Mouse (Mus musculus) kidney, postnatal 36 days (tissue): ENCODE data around the gene Tbc1d17.

ENCODE experiments used
- DNase-seq, 2 experiments: peaks; one replicate each; pipeline ENCODE4 v3.0.0; 2021 to 2022; ENCODE audit warnings: mixed read lengths in 2 of 2

Tbc1d17 gene

DNA sequence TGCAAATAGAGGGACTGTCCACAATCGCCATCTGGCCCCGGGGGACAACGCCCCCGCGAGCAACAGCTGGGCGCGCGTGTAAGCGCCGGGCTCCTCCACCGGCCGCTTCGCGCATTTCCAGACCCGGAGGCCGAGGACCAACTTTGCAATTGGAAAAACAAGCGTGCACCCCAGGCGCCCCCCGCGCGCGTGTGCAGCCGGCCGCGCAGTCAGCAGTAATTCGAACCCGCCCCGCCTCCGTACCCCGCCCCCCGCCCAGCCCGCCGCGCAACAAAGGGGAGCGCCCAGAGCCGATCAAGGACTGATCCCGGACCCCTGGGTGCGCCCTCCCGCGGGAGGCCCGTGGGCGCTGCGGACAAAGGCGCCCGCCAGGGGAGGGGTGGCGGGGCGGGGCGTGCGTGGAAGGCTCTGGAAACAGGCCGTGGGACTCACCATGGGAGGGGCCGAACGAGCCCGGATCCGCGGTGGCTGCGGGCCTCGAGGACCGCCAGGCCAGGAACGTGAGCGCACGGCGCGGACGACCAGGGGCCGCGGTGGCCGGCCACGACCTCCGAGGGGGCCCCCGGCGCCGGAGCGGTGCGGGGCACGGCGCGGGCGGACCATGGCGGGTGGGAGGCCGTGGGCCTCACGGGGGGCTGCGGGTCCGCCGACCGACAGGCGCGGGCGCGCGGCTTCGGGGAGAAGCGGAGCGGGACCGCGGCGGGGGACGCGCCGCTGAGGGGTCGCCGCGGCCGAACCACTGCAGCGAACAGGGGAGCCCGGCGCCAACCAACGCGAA, 20.2 kb upstream of the Tbc1d17 start:
- peak; percentile 62 to 83 for DNase-seq

DNA sequence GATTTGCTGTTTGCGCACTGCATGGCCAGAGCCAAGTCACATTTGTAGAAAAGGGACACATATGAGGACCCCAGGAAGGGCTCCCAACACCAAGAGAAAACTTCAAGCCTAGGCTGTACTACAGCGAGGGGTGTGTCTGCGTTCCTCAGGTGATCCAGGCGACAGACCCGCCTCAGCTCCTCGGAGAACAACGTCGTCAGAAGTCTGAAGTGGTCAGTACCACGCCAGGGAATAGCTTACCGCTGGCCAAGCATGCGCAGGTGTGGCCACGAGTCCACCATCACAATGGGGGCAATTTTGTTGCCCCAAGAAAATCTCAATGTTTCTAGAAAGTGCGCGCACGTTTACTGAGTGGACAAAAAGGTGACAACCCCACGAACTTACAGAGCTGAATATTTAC, 19.6 kb upstream of the Tbc1d17 start:
- peak; percentile 44 to 54 for DNase-seq

DNA sequence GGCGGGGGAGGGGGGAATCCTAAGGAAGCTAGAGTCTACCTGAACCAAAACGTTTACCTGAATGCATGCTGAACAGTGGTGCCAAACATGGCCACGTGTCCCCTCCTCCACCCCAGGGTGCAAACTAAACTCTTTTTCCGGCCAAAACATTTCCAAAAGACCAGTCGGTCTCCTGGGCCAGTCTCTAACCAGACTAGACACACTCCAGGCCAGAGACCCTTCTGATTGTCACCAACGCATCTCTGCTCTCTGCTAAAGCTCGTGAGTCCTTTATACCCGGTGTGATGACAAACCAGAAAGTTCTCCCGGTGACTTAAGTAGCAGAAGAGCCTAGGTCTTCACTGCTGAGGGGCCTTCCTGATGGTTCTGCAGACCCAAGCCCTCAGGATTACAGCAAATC, 18.9 kb upstream of the Tbc1d17 start:
- no peak for DNase-seq

DNA sequence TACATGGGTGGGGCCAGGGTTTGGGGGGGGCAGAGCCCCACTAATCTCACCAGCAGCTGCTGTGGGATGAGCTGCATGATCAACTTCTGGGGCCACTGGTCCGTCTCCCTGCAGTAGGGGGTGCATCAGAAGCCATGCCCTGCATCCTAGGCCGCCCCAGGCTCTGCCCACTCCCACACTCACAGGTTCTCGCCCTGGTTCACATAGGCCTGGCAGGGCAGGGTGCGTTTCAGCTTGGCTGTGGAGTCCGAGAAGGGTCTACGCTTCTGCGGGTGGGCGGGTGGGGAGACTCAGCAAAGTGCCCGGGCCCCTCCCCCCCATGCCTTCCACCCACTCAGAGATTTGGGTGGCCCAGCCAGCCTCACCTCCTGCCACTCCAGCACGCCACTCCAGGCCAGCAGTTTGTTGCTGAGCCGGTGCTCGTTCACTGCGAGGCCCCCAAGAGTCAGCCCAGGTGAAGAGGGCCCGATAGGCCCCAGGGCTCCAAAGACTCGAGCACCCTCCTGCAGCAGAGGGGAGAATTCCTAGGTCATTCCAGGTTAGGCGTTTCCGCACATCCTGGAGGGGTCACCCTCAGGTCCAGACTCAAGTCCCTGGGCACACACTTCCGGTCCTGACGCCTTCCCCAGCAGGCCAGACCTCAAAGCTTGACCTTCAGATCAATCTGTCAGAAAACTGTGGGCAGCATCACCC, 18.3 kb upstream of the Tbc1d17 start:
- DNase-seq: no peak

DNA sequence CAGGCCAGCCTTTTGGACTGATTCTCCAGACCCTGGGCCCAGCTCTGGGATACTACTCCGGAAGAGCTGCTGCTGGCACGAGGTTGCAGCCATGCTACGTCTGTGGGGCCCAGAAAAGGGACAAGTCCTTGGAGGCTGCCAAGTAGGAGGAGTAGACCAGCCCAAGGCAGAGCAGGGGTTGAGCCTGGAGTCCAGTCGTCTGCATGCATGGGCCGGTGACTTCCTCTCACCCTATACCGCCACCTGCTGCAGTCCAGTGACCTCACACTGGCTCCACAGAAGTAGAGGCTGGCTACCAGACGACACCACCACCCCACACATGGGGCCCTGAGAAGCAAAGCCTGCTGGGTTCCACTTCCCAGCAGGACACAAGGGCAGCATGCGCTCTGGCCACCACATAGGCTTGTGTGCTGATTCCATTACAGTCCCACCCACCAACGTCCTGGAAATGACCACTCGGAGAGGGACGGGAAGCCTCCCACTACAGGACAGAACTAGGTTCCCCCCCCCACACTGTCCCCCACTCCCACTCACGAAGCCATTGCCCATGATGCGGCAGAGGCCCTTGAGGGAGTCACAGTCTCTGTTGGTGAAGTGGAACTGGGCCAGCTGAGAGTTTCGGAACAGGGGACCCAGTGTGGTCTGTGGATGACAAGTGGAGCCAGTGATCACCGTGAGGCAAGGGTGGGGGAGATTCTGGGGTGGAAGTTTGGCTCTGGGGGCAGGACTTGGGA, 17.6 kb upstream of the Tbc1d17 start:
- peak; percentile 72 to 75 for DNase-seq

DNA sequence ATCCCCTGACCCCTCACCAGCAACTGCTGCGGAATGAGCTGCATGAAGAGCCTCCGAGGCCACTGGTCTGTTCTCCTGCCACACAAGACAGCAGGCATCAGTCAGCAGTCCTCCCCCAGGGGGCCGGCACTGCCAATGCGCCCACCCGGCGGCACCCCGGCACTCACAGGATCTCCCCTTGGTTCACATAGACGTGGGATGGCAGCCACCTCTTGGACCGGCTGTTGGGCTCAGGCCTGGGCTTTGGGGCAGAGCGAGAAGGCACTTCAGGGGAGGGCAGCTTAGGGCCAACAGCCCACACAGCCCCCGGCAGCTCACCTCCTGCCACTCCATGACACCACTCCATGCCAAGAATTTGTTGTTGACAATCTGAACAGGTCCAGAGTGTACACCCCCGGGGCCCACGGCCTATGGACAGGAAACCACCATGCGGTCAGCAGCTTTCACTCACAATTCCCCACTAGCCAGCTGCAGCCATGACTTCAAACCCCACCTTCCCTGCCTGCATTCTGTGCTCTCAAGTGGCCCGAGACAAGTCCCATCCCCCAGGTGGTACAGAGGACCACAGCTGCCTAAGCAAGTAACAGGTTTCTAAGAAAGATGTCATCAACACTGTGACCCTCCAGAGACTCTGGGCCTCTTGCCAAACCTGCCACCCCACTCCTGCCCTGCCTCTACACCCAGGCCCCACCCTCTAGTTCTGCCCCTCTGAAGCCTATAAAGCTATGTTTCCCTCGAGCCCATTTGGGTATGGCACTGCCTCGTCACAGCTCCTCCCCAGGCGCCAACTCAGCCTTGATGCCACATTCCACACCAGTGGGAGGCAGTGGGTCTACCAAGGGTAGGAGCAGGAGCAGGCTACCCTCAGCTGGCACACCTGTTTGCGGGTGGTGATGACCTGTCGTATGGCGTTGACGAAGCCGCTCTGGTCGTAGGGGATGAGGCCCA, 16.0 kb upstream of the Tbc1d17 start:
- DNase-seq: no peak

DNA sequence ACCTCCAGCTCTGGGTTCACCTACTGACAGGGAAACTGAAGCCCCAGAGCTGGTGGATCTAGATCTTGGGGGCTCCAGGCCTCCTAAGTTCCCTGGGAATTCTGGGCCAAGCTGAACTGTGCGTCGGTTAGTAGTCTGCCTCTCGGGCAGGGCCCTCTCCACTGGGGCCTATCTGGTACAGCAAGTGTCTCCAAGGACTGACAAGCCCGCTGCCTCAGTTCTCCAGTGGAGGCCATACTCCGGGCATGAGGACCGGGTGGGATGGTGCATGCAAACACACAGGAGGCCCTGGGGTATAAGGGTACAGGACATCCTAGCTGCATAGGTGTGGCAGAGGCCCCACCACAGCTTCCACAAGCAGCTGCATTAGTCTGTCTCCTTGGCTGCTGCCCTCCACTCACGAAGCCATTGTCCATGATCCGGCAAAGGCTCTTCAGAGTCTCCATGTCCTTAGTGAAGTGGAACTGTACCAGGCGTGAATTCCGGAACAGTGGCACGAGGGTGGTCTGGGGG, 15.2 kb upstream of the Tbc1d17 start:
- no peak for DNase-seq

DNA sequence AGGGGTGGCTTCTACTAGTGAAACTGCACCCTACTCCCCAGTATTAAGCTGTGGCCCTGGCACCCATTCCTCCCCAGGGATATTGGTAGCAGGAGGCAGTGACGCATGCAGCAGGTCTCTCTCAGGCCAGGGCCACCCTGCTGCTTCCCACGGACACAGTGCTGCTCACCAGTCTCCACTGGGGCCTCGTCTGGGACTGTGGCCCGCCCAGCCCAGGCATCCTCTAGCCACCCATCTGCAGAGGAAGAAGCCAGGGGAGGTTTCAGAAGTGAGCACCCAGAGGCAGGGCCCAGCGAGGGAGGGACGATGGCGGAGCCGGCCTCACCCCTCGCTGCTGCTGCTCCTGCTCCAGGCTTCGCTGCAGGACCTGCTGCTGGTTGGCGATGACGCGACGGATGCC, 14.3 kb upstream of the Tbc1d17 start:
- no peak for DNase-seq

DNA sequence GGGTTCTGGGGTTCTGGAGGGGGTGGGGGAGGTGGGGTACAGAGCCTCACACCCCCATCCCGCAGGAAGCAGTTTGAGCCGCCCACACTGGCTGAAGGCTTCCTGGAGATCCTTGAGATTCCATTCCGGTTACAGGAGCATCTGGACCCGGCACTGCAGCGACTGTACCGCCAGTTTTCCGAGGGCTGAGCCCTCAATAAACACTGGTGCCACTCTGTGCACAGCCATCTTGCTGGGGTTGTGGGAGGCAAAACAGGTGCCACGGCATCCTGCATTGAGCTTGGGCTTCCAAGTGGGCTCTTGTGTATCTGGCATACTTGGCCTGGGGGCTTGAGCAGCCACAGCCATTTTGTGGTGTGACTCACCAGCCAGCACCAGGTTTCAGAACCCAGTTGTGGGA, 13.6 kb upstream of the Tbc1d17 start:
- no peak for DNase-seq

DNA sequence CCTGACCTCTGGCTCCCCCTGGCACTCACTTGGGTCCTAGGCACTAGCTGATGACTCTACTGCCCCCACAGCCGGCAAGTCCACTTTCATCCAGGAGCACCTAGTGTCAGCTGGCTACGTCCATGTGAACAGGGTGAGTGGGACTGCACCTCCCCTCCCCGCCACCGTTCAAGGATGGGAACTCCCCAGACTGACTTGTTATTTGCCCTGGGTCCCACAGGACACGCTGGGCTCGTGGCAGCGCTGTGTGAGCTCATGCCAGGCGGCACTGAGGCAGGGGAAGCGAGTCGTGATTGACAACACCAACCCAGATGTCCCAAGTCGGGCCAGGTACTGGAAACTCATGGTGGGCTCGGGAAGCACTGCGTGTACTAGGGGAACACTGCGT, 12.5 kb upstream of the Tbc1d17 start:
- DNase-seq: no peak

DNA sequence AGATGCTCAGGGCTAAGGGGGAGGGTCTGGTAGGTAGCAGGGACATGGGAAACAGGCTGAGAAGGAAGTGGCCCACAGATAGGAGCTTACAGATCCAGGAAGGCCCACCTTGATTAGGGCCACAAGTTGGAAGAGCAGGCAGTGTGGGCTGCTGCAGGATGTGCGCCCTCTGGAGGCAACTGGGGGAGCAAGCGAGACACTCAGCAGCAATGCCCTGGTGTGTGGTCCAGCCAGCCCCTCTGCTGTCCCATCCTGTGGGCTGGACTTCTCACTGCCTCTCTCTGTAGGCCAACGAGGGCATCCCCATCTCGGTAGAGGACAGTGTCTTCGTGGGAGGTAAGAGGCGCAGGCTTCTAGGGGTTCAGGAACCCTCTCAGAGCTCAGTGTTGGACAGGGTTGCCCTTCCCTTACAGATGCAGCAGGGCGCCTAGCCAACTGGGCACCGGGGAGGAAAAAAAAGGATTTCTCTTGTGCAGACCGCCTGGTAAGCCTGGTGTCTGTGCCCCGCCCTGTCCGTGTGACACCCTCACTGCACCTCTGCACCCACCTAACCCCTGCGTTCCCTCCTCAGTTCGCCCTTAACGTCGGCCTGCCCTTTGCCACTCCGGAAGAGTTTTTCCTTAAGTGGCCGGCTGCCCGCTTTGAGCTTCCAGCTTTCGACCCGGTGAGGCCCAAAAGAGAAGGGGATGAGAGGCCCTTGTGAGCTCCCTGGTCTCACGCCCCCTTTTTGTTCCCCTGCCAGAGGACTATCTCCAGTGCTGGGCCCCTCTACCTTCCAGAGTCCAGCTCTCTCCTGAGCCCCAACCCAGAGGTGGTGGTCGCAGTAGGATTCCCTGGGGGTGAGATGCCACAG, 11.9 kb upstream of the Tbc1d17 start:
- DNase-seq: peak; percentile 54 to 87

DNA sequence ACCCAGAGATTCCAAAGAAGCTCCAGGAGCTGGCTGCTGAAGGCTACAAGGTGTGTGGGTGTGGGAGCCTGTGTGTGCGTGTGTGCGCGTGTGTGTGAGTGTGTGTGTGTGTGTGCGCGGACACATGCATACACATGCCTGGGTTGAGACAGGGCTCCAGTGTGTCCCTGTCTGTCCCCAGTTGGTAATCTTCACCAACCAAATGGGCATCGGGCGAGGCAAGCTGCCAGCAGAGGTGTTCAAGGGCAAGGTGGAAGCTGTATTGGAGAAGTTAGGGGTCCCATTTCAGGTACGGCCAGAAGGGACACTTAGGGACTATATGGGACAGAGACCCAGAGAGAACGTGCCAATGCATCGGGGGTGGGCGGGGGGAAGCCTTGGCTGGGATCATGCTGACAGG, 11.0 kb upstream of the Tbc1d17 start:
- no peak for DNase-seq

DNA sequence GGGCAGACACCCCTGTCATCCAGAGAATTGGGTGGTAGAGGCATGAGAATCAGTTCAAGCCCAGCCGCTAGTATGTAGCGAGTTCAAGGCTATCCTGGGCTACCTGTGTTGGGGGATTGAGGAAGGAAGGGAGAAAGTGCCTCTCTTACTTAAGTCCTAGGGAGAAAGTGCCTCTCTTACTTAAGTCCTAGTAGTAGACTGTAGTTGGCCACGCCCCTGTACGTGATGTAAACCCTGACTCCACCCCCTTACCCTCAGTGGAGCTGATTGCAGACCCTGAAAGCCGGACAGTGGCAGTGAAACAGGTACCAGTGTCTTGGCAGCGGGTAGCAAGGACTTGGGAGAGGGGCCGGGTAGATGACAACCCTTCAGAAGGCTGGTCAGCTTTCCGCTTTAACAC, 9.0 kb upstream of the Tbc1d17 start:
- peak; percentile 42 to 55 for DNase-seq

DNA sequence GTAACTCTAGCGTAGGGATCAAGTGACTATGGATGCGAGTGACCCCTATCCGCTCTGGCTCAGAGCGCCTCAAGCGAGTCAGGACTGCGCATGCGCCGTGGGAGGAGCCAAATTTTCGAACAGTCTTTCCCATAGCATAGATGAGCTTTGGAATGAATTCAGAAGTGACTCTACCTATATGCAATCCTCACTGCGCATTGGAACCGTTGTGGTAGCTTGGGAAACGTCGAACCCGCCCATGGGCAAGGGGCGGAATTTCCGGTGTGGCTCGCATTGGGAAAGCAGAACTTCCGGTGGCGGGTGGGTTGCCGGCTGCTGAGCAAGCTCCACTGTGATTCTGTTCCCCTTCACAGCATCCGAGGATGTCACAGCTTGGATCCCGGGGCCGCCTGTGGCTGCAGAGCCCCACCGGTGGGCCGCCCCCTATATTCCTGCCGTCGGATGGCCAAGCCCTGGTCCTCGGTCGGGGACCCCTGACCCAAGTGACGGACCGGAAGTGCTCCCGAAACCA, 8.2 kb upstream of the Tbc1d17 start, which contains the start of gene Pnkp:
TSS of gene Pnkp (plus strand) at position 98 of the 511 bp plus-strand sequence.
- DNase-seq: peak; percentile 86 to 90

DNA sequence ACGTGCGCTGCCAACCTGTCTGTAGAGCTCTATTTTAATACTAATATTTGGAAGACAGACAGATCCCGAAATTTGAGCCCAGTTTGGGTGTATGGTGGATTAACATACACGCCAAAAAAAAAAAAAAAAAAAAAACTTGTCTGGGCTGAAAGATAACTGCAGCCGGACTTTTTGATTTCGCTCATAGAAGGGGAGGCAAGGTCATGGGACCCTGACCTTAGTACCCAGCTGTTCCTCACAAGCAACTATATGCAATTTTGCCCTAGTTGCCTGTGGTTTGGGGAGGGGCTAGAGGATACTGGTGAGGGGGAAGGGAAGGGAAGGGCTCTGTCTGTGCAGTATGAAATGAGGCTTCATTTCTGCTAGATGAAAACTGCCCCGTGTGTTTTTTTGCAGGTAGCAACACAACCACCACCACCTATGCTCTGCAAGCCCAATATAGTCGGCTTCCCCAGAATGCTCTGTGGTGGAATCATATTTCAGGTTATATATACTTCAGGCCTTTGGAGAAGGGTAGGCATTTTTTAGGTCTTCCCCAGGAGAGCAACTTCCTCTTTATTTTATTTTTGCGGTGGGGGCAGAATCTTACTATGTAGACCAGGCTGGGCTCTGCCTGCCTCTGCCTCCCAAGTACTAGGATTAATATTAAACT, 7.5 kb upstream of the Tbc1d17 start:
- DNase-seq: no peak

DNA sequence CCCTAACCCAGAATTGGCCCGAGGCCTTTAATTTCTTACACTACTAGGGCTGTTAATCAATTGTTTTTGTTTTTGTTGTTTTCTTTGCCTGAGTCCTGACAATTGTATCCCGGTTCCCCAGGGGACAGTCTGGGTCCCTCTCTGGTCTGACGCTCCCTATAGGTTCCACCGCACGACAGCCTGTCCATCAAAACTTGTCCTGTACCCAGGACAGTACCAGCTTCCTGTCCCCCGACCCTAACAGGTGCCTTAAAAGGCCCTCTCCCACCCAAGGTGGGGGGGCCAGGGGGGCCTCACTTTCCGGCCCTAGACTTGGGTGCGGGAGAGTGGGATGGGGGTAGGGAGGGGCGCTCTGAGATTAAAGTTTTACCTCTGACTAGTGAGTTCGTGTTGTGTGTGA, 6.2 kb upstream of the Tbc1d17 start:
- no peak for DNase-seq

DNA sequence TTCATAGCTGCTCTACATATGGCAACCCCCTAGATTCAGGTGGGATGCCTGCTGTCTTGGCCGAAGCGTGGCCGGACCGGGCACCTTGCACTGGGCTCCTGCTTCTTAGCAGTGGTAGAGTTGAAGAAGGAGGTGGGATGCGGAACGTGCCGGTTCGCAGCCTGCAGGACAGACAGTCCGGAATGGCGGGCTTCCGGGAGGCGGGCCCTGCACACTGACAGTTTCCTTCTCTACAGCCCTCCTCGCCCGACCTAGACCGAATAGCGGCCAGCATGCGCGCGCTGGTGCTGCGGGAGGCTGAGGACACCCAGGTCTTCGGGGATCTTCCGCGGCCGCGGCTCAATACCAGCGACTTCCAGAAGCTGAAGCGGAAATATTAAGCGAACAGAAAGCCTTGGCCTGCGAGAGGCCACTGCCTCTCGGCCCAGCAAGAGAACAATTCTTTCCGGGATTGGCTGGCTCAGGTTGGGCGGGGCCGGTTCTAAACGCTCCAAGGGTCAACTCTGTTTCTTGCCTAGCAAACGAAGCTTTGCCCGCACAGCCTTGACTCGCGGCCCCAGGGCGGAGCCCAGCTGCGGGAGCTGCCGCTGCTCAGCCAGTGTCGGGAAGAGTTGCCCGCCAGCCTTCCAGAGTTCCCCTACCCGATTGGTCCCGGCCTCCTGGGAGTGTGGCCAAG, 5.6 kb upstream of the Tbc1d17 start:
- peak; percentile 95 to 96 for DNase-seq

DNA sequence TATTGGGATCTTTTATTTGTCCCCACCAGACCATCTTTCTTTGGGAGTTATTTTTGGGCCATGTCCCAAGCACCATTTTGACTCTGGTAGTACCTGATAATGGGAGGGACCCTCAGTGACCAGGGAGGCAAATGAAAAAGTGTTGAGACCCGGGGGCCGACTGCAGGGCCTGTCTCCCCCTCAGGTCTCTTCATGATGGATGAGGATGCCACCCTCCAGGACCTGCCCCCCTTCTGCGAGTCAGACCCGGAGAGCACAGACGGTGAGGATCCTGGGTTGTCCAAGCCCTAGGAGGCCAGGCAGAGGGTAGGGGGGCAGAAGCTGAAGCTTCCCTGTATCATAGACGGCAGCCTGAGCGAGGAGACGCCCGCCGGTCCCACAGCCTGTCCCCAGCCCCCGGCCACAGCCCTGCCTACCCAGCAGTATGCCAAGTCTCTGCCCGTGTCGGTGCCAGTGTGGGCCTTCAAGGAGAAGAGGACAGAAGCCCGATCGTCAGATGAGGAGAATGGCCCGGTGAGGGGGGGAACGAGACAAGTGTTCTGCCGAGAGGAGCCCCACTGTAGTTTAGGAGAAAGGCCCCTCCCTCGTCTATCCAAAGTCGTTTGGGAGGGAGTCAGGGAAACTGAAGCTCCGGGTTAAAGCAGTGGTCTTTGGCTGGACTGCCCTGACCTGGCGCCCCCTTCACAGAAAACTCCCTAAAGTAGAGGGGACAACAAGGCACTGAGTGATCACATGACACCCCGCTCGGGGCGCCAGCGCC, 4.9 kb upstream of the Tbc1d17 start:
- no peak for DNase-seq

DNA sequence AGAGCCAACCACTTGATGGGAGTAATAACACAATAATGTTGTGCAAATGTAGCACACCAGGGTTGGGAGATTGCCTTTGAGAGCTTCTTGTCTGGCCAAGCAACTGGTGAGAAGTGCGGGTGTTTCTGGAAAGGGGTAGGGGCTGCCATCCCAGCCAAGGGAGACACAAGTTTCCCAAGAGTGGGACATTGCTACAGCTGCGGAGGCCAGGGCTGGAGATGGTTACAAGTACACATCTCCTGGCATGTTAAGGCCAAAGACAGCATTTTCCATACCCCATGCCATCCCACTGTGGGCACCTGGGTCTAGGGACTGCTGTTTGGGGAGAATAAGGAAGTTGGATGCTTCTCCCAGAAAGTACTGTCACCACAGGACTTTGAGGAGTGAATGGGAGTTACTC, 4.2 kb upstream of the Tbc1d17 start:
- no peak for DNase-seq
